Mouse (Mus musculus) embryo, embryonic 11 days (tissue): ENCODE results near the gene Mettl14.

Source experiments
- DNase-seq: peaks from one replicate; pipeline ENCODE4 v3.0.0-alpha.2; 2015

Gene Mettl14

DNA sequence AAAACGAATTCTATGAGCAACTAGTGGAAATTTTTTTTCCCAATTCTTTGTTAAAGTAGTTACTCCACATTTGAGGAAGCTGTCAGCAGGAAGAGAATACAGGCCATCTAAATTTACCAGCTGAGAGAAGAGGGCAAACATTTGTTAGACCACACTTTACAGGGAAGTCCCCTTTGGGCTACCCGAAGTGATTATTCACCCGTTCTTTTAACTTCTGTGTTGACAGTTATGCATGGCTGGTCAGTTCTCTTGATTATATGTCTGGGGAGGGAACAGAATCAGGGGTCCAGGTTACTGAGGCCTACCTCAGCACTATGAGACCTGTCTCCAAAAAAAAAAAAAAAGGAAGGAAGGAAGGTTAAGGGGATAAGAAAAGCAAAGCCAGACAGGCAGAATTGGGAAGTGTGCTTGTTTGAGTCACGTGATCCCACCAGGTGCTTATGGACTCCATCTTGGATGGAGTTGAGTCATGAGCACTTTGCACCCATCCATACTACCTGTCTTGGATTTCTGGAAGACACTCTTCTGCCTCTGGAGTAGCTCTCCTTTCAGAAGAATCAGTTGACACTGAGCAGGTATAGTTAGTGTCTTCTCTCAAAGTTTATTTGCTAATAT is 29.4 kb downstream of the Mettl14 start:
- no peak for DNase-seq

- DNase-seq = no peak
Observed at GRCm38 (mm10) chr3:123354388-123354787, 31.5 kb downstream of the Mettl14 start.

GRCm38 (mm10) chr3:123353661-123354060 is 32.2 kb downstream of the Mettl14 start:
- no peak for DNase-seq

GRCm38 (mm10) chr3:123353183-123353582 is 32.7 kb downstream of the Mettl14 start:
- peak; percentile 75 for DNase-seq

- DNase-seq = no peak
Observed at GRCm38 (mm10) chr3:123351519-123351918, 34.4 kb downstream of the Mettl14 start.

DNA sequence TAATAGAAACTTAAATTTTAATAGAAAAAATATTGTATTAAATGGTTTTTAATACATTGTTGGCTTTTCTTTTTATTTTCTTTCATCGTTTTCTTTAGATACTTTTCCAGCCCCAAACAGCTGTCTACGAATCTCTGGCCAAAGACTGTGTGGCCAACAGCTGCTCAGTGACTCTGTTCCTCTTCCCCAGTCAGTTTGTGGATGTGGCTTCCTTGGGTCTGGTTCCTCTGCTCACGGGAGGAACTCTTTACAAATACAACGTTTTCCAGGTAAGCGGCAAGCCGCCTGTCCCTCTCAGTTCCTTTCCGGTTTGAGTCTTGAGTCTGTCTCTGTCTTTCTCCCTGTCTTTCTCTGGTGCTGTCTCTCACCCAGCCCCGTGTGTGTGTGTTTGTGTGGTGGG is 35.3 kb downstream of the Mettl14 start:
- DNase-seq = no peak

DNA sequence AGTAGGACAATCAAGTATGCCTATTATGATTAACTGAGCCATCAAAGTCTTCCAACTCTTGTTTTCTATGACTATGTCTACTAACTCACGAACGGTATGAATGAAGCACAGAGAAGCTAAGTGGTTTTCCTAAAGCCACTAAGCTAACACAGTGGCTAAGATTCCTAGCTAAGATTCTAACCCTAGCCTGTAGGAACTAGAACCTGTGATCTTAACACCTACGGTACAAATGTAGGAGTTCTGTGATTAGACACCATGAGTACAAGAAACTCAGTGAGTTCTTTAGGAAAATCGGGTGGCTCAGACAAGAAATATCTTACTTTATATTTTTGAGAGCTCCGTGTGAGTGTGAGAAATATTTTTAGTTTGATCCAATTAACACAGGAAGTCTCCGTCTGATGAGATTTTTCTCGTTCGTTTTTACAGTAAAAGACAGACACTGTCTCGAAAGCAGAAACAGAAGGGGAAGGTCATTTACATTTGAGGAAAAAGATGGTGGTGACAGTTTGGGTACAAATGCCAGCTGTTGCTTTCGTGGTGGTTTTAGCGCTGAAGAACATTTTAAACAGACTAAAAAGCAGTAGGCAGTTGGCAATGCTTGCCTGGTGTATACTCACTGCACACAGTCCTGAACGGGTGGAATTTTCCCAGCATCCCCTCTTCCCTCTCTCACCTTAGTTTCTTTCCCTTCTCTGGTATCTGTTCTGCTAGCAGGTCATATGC is 37.7 kb downstream of the Mettl14 start:
- no peak for DNase-seq

DNA sequence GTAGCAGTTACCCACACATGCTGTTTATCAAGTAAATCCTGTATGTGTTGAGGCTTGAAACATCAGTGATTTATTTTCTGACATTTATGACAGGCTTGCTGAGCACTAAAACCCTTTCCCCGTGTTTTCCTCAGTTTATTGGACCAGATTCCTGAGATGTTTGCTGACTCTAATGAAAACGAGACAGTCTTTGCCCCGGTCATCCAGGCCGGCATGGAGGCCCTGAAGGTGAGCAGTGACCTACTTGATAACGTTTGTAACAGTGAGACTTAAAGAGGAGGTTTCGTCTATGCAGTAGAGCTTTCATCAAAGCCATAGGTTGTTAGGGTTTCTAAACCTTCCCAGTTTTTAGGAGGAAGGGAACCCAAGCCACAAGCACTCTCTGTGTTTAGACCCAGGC is 42.2 kb downstream of the Mettl14 start:
- DNase-seq = no peak

DNA sequence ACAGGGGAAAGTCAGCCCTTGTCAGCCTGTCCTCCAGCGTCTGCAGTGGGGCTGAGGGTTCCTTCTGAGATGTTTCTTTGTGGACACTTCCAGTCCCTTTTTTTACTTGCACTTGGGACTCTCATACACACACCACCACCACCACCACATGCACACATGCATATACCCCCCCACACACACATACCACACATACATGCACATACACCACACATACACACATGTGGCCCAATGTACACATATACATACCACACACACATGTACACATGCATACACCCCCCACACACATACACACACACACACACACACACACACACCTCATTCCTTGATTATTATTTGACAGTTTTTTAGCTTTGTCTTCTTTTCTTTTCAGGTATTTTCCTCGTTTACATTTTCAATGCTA is 44.9 kb downstream of the Mettl14 start:
- DNase-seq = no peak

DNA sequence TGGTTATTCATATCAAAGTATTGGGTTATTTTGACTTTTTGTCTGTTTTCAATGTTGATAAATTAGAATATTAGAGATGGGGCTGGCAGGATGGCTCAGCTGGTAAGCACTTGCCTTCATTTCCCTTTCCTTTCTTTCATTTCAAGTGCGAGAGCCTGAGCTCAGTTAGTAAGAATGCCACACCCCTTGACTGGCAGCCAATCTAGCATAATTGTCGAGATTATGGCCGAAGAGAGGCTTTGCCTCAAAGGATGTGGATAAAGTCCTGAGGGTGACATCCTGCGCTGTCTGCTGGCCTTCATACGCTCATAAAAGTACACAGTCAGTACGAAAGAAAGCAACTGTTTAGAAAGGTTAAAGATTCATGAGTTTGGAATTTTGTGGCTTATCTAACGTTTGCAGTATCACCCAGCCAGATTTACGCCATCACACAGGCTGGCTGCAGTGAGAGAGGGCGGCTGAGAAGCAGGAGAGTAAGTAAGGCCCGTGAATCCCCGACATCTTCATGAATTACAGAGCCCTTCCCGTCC is 47.2 kb downstream of the Mettl14 start:
- DNase-seq = no peak

DNA sequence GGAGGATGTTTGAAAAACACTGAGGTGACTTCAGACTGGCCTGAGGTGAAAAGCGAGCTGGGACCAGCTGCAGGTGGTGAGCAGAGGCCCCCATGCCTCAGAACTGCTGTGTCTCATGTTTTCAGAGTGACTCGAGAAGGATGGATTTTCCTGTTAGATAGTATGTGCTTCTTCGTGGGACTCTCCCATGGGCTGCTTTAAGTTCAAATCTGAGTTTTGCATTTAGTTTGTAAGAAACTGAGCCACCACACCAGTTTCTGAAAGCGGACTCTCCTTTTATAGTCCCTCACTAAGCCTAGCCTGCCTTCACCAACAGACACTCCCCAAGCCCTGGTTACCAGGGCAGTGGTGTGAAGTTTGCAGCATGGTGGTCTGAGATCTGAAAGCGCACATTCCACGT is 48.1 kb downstream of the Mettl14 start:
- no peak for DNase-seq

DNA sequence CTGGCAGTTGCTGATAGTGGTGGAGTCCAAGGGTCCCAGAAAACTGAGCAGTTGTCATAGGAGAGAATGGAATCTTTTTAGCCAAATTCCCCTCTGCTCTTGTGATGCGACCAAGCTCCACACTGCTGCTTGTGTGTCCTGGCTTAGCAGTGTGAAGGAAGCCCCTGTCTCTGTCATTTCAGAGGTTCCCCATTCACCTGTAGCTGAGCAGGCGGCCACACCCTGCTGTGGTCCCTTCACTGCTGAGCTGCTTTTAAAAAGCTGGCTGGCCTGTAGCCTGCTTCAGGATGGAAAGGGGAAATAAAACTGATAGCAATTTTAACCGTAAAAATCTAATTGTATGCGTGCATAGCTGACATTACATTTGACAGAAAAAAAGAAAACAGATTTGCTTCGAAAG is 49.0 kb downstream of the Mettl14 start:
- DNase-seq = no peak

DNA sequence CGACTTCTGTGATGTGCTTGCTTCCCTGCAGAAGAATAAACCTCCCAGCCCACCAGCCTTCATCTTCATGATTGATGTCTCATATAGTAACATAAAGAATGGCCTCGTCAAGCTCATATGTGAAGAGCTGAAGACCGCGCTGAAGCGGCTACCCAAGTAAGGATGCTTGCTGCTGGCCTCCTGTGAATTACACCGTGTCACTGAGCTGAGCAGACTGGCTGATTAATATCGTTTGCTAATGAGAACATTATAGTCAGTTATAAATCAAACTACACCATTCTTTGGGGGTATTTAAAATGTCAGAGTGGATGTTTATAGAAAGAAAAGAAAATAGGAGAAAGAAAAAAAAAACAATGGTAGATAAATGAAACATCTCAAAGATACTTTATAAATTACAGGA is 49.5 kb downstream of the Mettl14 start:
- no peak for DNase-seq

DNA sequence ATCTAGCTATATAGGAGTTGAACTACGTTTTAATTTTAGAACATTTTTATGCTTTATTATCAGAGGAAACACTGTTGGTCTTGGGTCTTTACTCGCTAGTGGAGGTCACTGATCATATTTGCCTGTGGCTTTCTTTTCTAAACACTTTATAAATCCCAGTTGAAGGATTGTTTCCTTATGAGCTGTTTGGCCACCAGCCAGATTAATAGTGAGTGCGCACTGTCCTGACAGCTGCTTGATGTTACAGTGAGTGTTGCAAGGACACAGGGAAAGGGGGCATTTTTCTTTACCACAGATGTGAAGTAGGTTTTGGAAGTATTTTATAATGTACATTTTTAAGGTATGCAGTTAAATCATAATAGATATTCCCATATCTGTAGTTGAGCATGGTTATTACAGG is 50.4 kb downstream of the Mettl14 start:
- DNase-seq = no peak

DNA sequence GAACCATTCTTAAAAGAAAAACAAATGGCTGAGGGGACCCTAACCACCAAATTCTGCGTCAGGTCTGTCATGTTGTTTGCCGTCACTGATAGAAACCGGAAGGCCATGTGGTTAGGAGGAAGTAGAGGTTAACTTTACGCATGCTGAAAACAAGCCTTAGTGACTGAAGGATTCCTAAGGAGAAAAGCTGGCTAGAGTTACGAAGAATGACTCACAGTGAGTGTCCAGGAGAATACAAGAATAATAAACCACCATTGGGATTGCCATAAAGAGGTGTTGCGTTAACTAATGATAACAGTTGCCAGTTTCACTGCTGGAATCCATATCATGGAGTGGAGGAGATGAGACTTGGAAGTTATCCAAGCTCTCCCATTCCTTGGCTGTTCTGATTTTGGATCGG is 51.0 kb downstream of the Mettl14 start:
- DNase-seq = no peak

DNA sequence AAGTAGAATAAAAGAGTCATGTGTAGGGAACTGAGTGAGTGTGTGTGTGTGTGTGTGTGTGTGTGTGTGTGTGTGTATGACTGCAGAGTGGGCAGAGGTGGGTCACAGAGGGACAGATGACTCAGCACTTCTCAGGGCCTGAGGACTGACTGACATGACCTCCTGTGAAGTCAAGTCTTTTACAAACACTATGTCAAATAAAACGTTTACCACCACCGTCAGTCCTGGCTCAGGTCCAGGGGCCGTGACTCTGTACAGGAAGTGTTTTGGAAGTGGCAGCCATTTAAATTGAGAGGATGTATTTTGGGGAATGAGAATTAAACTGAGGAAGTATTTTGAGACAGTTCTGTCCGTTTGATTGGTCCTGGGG is 52.9 kb downstream of the Mettl14 start:
- DNase-seq = peak; percentile 28

- no peak for DNase-seq
Observed at GRCm38 (mm10) chr3:123332330-123333054, 53.4 kb downstream of the Mettl14 start.

DNA sequence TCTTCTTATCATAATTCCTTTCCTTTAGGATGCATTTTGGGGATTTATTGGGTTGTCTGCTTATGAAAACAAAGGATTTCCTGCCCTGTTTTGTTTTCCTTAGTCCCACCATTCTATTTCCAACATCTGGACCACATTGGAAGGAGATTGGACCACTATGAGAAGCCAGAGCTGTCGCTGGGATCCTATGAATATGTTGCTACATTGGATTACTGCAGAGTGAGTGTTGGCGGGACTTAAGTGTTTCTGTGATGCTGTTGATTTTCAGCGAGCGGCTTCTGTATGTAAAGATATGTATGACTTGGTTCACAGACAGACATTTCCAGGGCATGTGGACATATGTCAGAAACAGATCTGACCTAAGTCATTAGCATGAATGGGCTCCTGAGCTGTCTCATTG is 55.7 kb downstream of the Mettl14 start:
- DNase-seq = no peak

- no peak for DNase-seq
Observed at GRCm38 (mm10) chr3:123329251-123329650, 56.7 kb downstream of the Mettl14 start.

DNA sequence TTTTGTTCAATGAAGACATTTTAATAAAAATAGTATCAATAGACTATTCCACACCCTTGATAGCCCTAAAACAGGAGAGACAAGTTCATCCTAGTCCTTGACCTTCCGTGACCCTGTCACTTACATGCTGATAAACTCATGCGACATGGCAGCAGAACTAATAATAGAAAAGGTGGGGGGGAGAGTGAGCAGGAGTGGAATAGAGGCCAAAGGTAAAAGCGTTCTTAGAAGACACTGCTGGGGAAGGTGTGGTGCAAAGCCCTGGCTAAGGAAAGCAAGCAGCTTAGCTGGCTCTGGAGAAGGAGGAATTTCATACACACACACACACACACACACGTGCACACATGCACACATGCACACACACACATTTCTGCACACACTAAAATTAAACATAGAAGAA is 61.6 kb downstream of the Mettl14 start:
- DNase-seq = no peak

DNA sequence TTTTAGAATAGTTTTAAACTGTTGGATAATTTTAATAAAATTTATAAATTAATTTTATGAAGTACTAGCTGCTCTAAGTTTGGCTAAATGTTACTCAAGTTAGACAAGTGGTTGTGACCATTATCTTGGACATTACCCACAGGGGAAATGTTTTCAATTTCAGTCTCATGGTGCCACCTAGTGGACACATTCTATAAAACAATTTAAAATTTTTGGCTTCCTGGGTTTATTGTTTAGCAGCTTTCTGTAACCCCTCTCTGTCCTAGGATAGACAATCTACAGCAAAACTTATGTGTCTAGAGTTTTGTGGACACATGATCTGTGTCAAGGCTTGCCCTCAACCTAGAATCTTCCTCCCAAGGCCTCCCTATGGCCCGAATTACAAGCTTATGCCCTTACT is 63.8 kb downstream of the Mettl14 start:
- peak; percentile 80 for DNase-seq

DNA sequence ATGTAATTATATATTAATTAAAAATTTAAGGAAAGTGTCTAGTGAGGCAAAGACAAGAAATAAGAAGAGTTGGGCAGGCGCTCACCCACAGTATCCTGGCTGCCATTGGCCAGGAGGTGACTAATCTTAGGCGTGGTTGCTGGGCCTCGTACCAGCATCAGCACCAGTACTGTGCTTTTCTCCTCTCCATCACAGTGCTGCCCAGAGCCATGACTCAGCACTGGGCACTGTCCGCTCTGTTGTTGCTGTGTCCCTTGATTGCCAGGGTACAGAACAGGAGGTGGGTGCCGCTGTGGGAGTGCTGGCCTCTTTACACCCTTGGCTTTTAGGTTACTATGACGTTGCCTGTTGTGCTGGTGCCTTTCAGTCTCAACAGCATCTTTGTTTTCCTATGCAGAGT is 64.3 kb downstream of the Mettl14 start:
- no peak for DNase-seq

DNA sequence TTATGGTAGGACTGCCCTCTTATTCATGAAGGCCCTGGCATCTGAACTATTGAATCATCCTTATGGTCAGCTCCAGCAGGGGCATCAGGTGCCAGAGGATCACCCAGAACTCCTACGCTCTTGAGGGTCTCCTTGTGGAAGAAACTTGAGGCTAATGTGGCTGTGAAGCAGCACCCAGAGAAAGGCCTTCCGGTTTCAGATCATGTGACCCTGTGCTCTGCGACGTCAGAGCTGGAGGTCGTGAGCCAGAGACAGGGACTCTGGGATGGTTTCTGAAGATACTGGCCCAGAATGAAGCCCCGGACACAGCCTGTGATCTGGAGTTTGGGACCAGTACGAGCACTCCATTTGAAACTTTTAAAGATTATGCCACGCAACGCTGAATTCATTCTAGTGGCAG is 65.6 kb downstream of the Mettl14 start:
- no peak for DNase-seq
